Mouse (Mus musculus) testis, adult 2 months (tissue): ENCODE results near the gene Ccser1.

Experiments
- CTCF ChIP-seq: fragments of 200-500 bp; IDR thresholded peaks from 2 replicates; pipeline ENCODE4 v1.5.1; 2012; ENCODE audit warnings: low read depth, mild to moderate bottlenecking, inconsistent platforms, low read length, moderate library complexity; ENCODE audit not compliant: control insufficient read depth, insufficient read depth, insufficient replicate concordance
- POLR2A ChIP-seq: fragments of 200-500 bp; IDR thresholded peaks from 2 replicates; pipeline ENCODE4 v1.6.1; 2012; ENCODE audit warnings: low read depth, mild to moderate bottlenecking, inconsistent platforms, low read length, moderate library complexity; ENCODE audit not compliant: control insufficient read depth

DNA sequence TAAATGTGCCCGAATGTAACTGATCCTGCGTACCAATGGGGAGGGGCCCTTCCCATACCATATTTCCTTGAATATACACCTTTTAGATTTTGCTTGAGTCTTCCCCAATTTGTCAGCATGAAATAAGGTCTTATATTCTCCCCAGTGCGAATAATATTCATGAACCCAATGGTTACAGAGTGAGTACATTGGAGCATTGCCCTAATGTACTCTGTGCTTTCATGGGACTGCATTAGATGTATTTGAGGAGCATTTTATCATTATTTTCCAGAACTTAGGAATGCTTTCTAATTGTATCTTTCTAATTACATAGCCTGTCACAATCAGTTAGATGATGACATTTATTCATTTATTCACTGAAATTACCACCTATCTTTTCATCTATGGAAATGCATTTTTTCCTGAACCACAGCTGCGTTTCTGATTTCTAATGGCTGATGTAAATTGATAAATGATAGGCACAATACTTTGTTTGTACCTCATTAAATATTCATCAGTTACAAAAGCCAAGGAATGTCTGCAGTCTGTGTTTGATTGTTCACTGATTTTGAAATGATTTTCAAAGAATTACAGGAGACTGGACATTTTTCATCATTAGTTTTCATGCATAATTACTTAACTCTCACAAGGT lies 67.8 kb downstream of the Ccser1 start:
- TF ChIP-seq POLR2A (no peak), CTCF (no peak)
